Mouse (Mus musculus) embryonic facial prominence, embryonic 15.5 days (tissue): ENCODE results near the gene Prr15l. TPM values are rescaled to one million over a fixed set of nuclear protein-coding genes. Genes with fewer than 3 reads are reported as not detected.

Source experiments
- ATAC-seq: fragments of 200-750 bp; cut with Nextera tagmentation; 2 replicates; pipeline ENCODE4 v1.8.0; 2017; ENCODE audit warnings: low read depth, moderate TSS enrichment; ENCODE audit not compliant: insufficient number of reproducible peaks, low FRiP score, low TSS enrichment
- H3K27ac ChIP-seq: fragments of 300-500 bp; sonication (generic); replicated peaks from 2 replicates; pipeline ENCODE4 v1.5.1; 2015; ENCODE audit warnings: mild to moderate bottlenecking, inconsistent platforms
- H3K27me3 ChIP-seq: fragments of 300-500 bp; sonication (generic); 2 replicates; pipeline ENCODE4 v1.6.1; 2015; ENCODE audit warnings: inconsistent platforms
- H3K36me3 ChIP-seq: fragments of 300-500 bp; sonication (generic); 2 replicates; pipeline ENCODE4 v1.6.1; 2015; ENCODE audit warnings: mild to moderate bottlenecking, inconsistent platforms
- H3K4me1 ChIP-seq: fragments of 300-500 bp; sonication (generic); 2 replicates; pipeline ENCODE4 v1.6.1; 2015; ENCODE audit warnings: inconsistent platforms
- H3K4me2 ChIP-seq: fragments of 300-500 bp; sonication (generic); replicated peaks from 2 replicates; pipeline ENCODE4 v1.6.1; 2015; ENCODE audit warnings: mild to moderate bottlenecking, inconsistent platforms
- H3K4me3 ChIP-seq: fragments of 300-500 bp; sonication (generic); replicated peaks from 2 replicates; pipeline ENCODE4 v1.5.1; 2015; ENCODE audit warnings: mild to moderate bottlenecking, inconsistent platforms
- H3K9ac ChIP-seq: fragments of 300-500 bp; sonication (generic); 2 replicates; pipeline ENCODE4 v1.6.1; 2015; ENCODE audit warnings: inconsistent platforms
- H3K9me3 ChIP-seq: fragments of 300-500 bp; sonication (generic); replicated peaks from 2 replicates; pipeline ENCODE4 v1.6.1; 2016; ENCODE audit warnings: inconsistent platforms
- WGBS: fragments of 180-500 bp; shearing (Covaris S2); methylation state at CpG from one replicate; pipeline ENCODE4 v1.1.7; 2015; 5-methylcytosine and 5-hydroxymethylcytosine counted together
- polyA plus RNA-seq: library from polyadenylated mRNA; unstranded; fragments of >200 nt; fragmentation: Nextera tagmentation; extraction: Ambion mirVana; gene quantifications from 2 replicates; pipeline ENCODE4 v1.2.1, GENCODE M21; 2015

The Prr15l gene
- polyA plus RNA-seq, 1 experiment from 2014 or later, result 6.1 TPM

GRCm38 (mm10) chr11:96937549-96938425, 9.9 kb downstream of the Prr15l start:
- H3K4me1 ChIP-seq, result no peaks in the 10 kb centered on the region
- H3K4me3 ChIP-seq, result no peak overlapping the region
- H3K9me3 ChIP-seq, result no peaks in the 10 kb centered on the region
- H3K9ac ChIP-seq, result no peak overlapping the region
- 55% methylated on average over 10 of the region's 10 CpGs for WGBS
- H3K4me2 ChIP-seq, result no peak overlapping the region
- H3K36me3 ChIP-seq, result no peaks in the 10 kb centered on the region
- no peaks in the 10 kb centered on the region for H3K27me3 ChIP-seq
- no peak for ATAC-seq
- H3K27ac ChIP-seq, result no peak overlapping the region

GRCm38 (mm10) chr11:96938426-96938800, 10.5 kb downstream of the Prr15l start:
- Histone ChIP-seq H3K4me2 (no peak overlapping the region), H3K36me3 (no peaks in the 10 kb centered on the region), H3K4me1 (peaks cover 2% of the 10 kb centered on the region), H3K9me3 (no peaks in the 10 kb centered on the region), H3K27me3 (no peaks in the 10 kb centered on the region), H3K27ac (no peak overlapping the region), H3K4me3 (no peak overlapping the region), H3K9ac (no peak overlapping the region)
- 82% methylated on average over 6 of the region's 6 CpGs for WGBS
- ATAC-seq, result no peak

- no peak overlapping the region for H3K9ac ChIP-seq
- H3K4me1 ChIP-seq, result peaks cover 23% of the 10 kb centered on the region
- H3K36me3 ChIP-seq, result no peaks in the 10 kb centered on the region
- no peaks in the 10 kb centered on the region for H3K9me3 ChIP-seq
- WGBS, result 71% methylated on average over 16 of the region's 16 CpGs
- H3K27ac ChIP-seq, result no peak overlapping the region
- H3K4me3 ChIP-seq, result no peak overlapping the region
- ATAC-seq, result no peak
- H3K27me3 ChIP-seq, result no peaks in the 10 kb centered on the region
- H3K4me2 ChIP-seq, result no peak overlapping the region
Observed at GRCm38 (mm10) chr11:96940578-96941465, 12.9 kb downstream of the Prr15l start.

GRCm38 (mm10) chr11:96941989-96942590, 14.2 kb downstream of the Prr15l start:
- Histone ChIP-seq H3K27ac (no peak overlapping the region), H3K4me1 (peaks cover 34% of the 10 kb centered on the region), H3K9ac (no peak overlapping the region), H3K36me3 (no peaks in the 10 kb centered on the region), H3K4me2 (no peak overlapping the region), H3K4me3 (no peak overlapping the region), H3K9me3 (no peaks in the 10 kb centered on the region), H3K27me3 (no peaks in the 10 kb centered on the region)
- 76% methylated on average over 6 of the region's 6 CpGs for WGBS
- ATAC-seq, result no peak

GRCm38 (mm10) chr11:96943746-96944304, 15.9 kb downstream of the Prr15l start, which contains the start of gene Pnpo:
Gene Pnpo, minus strand, starts transcription at chr11:96943986.
- no peaks in the 10 kb centered on the region for H3K27me3 ChIP-seq
- ATAC-seq, result peak; percentile 93
- H3K9me3 ChIP-seq, result no peaks in the 10 kb centered on the region
- under 1% methylated on average over 29 of the region's 29 CpGs for WGBS
- H3K4me1 ChIP-seq, result peaks cover 34% of the 10 kb centered on the region
- H3K4me2 ChIP-seq, result peak within 1 kb of the TSS; percentile 91
- peak within 1 kb of the TSS; percentile 54 for H3K4me3 ChIP-seq
- H3K9ac ChIP-seq, result peak within 1 kb of the TSS; percentile 41
- 0 out of 2 replicates have a peak, but pooled peaks cover 1% of the 10 kb centered on the region for H3K36me3 ChIP-seq
- H3K27ac ChIP-seq, result peak within 1 kb of the TSS; percentile 58

GRCm38 (mm10) chr11:96944844-96945580, 17.1 kb downstream of the Prr15l start:
- ATAC-seq, result no peak

GRCm38 (mm10) chr11:96946498-96946897, 18.6 kb downstream of the Prr15l start:
- Histone ChIP-seq H3K4me1 (peaks cover 34% of the 10 kb centered on the region), H3K27me3 (no peaks in the 10 kb centered on the region), H3K9ac (no peak overlapping the region), H3K36me3 (peaks cover 6% of the 10 kb centered on the region; the same call in 1 of the 2 replicates), H3K4me3 (no peak overlapping the region), H3K9me3 (no peaks in the 10 kb centered on the region), H3K4me2 (peak overlapping the region; percentile 23), H3K27ac (peak overlapping the region; percentile 87)
- 38% methylated on average over 9 of the region's 9 CpGs for WGBS
- ATAC-seq, result no peak

More at GRCm38 (mm10) chr11:96944844-96945580, 17.1 kb downstream of the Prr15l start:
- H3K27me3 ChIP-seq, result no peaks in the 10 kb centered on the region
- H3K4me1 ChIP-seq, result peaks cover 34% of the 10 kb centered on the region
- H3K36me3 ChIP-seq, result 0 out of 2 replicates have a peak, but pooled peaks cover 3% of the 10 kb centered on the region
- no peaks in the 10 kb centered on the region for H3K9me3 ChIP-seq
- H3K27ac ChIP-seq, result no peak overlapping the region; the same call in 1 of the 2 replicates
- H3K9ac ChIP-seq, result no peak overlapping the region
- peak overlapping the region; percentile 54; the same call in 1 of the 2 replicates for H3K4me3 ChIP-seq
- H3K4me2 ChIP-seq, result peak overlapping the region; percentile 91
- WGBS, result 71% methylated on average over 14 of the region's 14 CpGs

- H3K27me3 ChIP-seq, result no peaks in the 10 kb centered on the region
- H3K36me3 ChIP-seq, result peaks cover 18% of the 10 kb centered on the region
- H3K4me1 ChIP-seq, result peaks cover 34% of the 10 kb centered on the region
- H3K4me3 ChIP-seq, result no peak overlapping the region
- WGBS, result 90% methylated on average over 4 of the region's 4 CpGs
- H3K27ac ChIP-seq, result no peak overlapping the region
- no peak overlapping the region for H3K9ac ChIP-seq
- no peaks in the 10 kb centered on the region for H3K9me3 ChIP-seq
- no peak for ATAC-seq
- H3K4me2 ChIP-seq, result no peak overlapping the region
Observed at GRCm38 (mm10) chr11:96947849-96948248, 19.9 kb downstream of the Prr15l start.

GRCm38 (mm10) chr11:96950767-96951166, 22.9 kb downstream of the Prr15l start:
- H3K9me3 ChIP-seq, result no peaks in the 10 kb centered on the region
- no peak overlapping the region for H3K27ac ChIP-seq
- no peak for ATAC-seq
- peaks cover 43% of the 10 kb centered on the region for H3K36me3 ChIP-seq
- peaks cover 11% of the 10 kb centered on the region for H3K4me1 ChIP-seq
- no peaks in the 10 kb centered on the region for H3K27me3 ChIP-seq
- H3K9ac ChIP-seq, result no peak overlapping the region
- H3K4me2 ChIP-seq, result no peak overlapping the region
- H3K4me3 ChIP-seq, result no peak overlapping the region
- 97% methylated on average over 3 of the region's 3 CpGs for WGBS

GRCm38 (mm10) chr11:96952426-96952825, 24.5 kb downstream of the Prr15l start:
- no peaks in the 10 kb centered on the region for H3K9me3 ChIP-seq
- WGBS, result 82% methylated on average over 10 of the region's 10 CpGs
- no peak overlapping the region for H3K9ac ChIP-seq
- H3K36me3 ChIP-seq, result peaks cover 59% of the 10 kb centered on the region
- no peaks in the 10 kb centered on the region for H3K4me1 ChIP-seq
- no peak overlapping the region for H3K27ac ChIP-seq
- no peak for ATAC-seq
- no peak overlapping the region for H3K4me3 ChIP-seq
- H3K4me2 ChIP-seq, result no peak overlapping the region
- no peaks in the 10 kb centered on the region for H3K27me3 ChIP-seq
